Mouse (Mus musculus) erythroblast, embryonic 14.5 days (primary cell): Measurements from ENCODE around the gene Kansl1.

Source experiments
- GATA1 ChIP-seq: IDR thresholded peaks from 2 replicates; pipeline ENCODE4 v1.6.1; 2012; ENCODE audit warnings: low read length, inconsistent platforms, mixed read lengths
- TAL1 ChIP-seq: IDR thresholded peaks from 3 replicates; pipeline ENCODE4 v1.6.1; 2012; ENCODE audit warnings: low read length, inconsistent platforms, mixed read lengths

- TF ChIP-seq GATA1 (no peak), TAL1 (no peak)
Observed at GRCm38 (mm10) chr11:104295145-104295544, 173.5 kb downstream of the Kansl1 start.
